Comparison of ENCODE assay signal across 9 mouse cellular contexts in genomic region chr19:6373539-6374400, GRCm38 (mm10). TPM values are rescaled to one million over a fixed set of nuclear protein-coding genes. Genes with fewer than 3 reads are reported as not detected.
DNase-seq lines count a peak whose midpoint lies in the region; ATAC-seq lines count a peak whose summit lies in the region.
"Had no signal": no experiment of that assay in that cellular context is flagged by ENCODE, and none has a peak within 500 bp of the region (broad histone marks: within the 10 kb centered on the region; RNA-seq: fewer than 3 reads in every experiment).

No protein-coding gene starts in this region.

- DNase-seq in CD4-positive, CD25-positive, alpha-beta regulatory T cell, adult 2 months (ENCODE audit: low read depth, low spot score): peak; percentile 89
- peak; percentile 77 to 80 for DNase-seq in adrenal gland, postnatal 4 days (ENCODE audit: low spot score in 2 of 2)
- DNase-seq in kidney, postnatal 4 days: peak; percentile 95 to 96
- peak; percentile 69 to 82 for DNase-seq in lung, adult 18-20 months
- DNase-seq in thymus, postnatal 10 days (ENCODE audit: low spot score in 2 of 2): peak; percentile 73 to 92

- H3K27me3 ChIP-seq in heart, embryonic 16.5 days (ENCODE audit: control insufficient read depth, insufficient read depth, low read length): no peaks in the 10 kb centered on the region
- H3K27me3 ChIP-seq: embryonic facial prominence, embryonic 15.5 days had no signal

- H3K9me3 ChIP-seq in heart, embryonic 16.5 days (replicated peaks; ENCODE audit: control insufficient read depth, low read length): no peaks in the 10 kb centered on the region
- H3K9me3 ChIP-seq: embryonic facial prominence, embryonic 15.5 days had no signal

- WGBS in heart, embryonic 16.5 days: 51% methylated on average over 12 of the region's 12 CpGs

- H3K4me3 ChIP-seq in heart, embryonic 16.5 days (ENCODE audit: low read length): no peak overlapping the region
- H3K4me3 ChIP-seq: embryonic facial prominence, embryonic 15.5 days had no signal

- H3K9ac ChIP-seq in heart, embryonic 16.5 days (ENCODE audit: low read length): no peak overlapping the region
- H3K9ac ChIP-seq: embryonic facial prominence, embryonic 15.5 days had no signal

- peak; percentile 72 for ATAC-seq in erythroblast, adult 5-6 weeks (replicated peaks; ENCODE audit: low FRiP score, poor library complexity, severe bottlenecking)
- ATAC-seq in heart, embryonic 16.5 days (replicated peaks; ENCODE audit: extremely low read depth, insufficient read depth, low FRiP score): peak; percentile 64
- peak; percentile 60 for ATAC-seq in neutrophil, adult 5-6 weeks (ENCODE audit: extremely low read depth, insufficient number of reproducible peaks, low FRiP score, poor library complexity, severe bottlenecking)

- H3K36me3 ChIP-seq in heart, embryonic 16.5 days (ENCODE audit: control insufficient read depth, insufficient read depth): peaks cover 86% of the 10 kb centered on the region

- peak overlapping the region; percentile 57 for H3K27ac ChIP-seq in heart, embryonic 16.5 days (ENCODE audit: low read length)
- H3K27ac ChIP-seq: embryonic facial prominence, embryonic 15.5 days had no signal

- peaks cover 16% of the 10 kb centered on the region for H3K4me1 ChIP-seq in heart, embryonic 16.5 days (ENCODE audit: control insufficient read depth, insufficient read depth, low read length)
- H3K4me1 ChIP-seq: embryonic facial prominence, embryonic 15.5 days had no signal

- no peak overlapping the region for H3K4me2 ChIP-seq in heart, embryonic 16.5 days (ENCODE audit: low read depth, low read length)
- H3K4me2 ChIP-seq: embryonic facial prominence, embryonic 15.5 days had no signal

RNA-seq across cellular contexts. Expression of gene Sf1, which starts 10.3 kb away (rescaled TPM):
- 100 to 1,000 TPM; 270 to 308 TPM for total RNA-seq in adrenal gland, postnatal 4 days (2021)
- total RNA-seq in erythroblast, adult 5-6 weeks (2015; ENCODE audit: low replicate concordance): 71.3 and 72.7 TPM in 2 replicates
- total RNA-seq in erythroblast, adult 5-6 weeks (2017; ENCODE audit: low replicate concordance): 42.1 and 81.4 TPM in 2 replicates
- polyA plus RNA-seq in heart, embryonic 16.5 days (2015; fragmentation: Nextera tagmentation; extraction: Ambion mirVana): 80.2 and 86.7 TPM in 2 replicates
- 370 and 400 TPM in 2 replicates for total RNA-seq in neutrophil, adult 5-6 weeks (2017)

RNA-seq across cellular contexts. Expression of gene Pygm, which starts 10.4 kb away (rescaled TPM):
- 100 to 1,000 TPM in 1 of 2 experiments, 10 to 100 TPM in 1; 81.8 to 113 TPM for total RNA-seq in adrenal gland, postnatal 4 days (2021)
- not detected in 2 replicates for total RNA-seq in erythroblast, adult 5-6 weeks (2015; ENCODE audit: low replicate concordance)
- not detected in 2 replicates for total RNA-seq in erythroblast, adult 5-6 weeks (2017; ENCODE audit: low replicate concordance)
- polyA plus RNA-seq in heart, embryonic 16.5 days (2015; fragmentation: Nextera tagmentation; extraction: Ambion mirVana): 362 and 381 TPM in 2 replicates
- 8.7 and 14.1 TPM in 2 replicates for total RNA-seq in neutrophil, adult 5-6 weeks (2017)

RNA-seq across cellular contexts. Expression of gene Rasgrp2, which starts 25.4 kb away (rescaled TPM):
- total RNA-seq in adrenal gland, postnatal 4 days (2021): 10 to 100 TPM; 48.5 to 55.9 TPM
- total RNA-seq in erythroblast, adult 5-6 weeks (2015; ENCODE audit: low replicate concordance): 55.4 and 90.1 TPM in 2 replicates
- 31.9 and 39.0 TPM in 2 replicates for total RNA-seq in erythroblast, adult 5-6 weeks (2017; ENCODE audit: low replicate concordance)
- polyA plus RNA-seq in heart, embryonic 16.5 days (2015; fragmentation: Nextera tagmentation; extraction: Ambion mirVana): 68.8 and 69.8 TPM in 2 replicates
- total RNA-seq in neutrophil, adult 5-6 weeks (2017): 447 and 491 TPM in 2 replicates

RNA-seq across cellular contexts. Expression of gene Map4k2, which starts 32.8 kb away (rescaled TPM):
- total RNA-seq in adrenal gland, postnatal 4 days (2021): 10 to 100 TPM; 61.1 to 62.0 TPM
- 21.5 and 30.0 TPM in 2 replicates for total RNA-seq in erythroblast, adult 5-6 weeks (2015; ENCODE audit: low replicate concordance)
- 14.5 and 21.1 TPM in 2 replicates for total RNA-seq in erythroblast, adult 5-6 weeks (2017; ENCODE audit: low replicate concordance)
- 17.2 and 18.5 TPM in 2 replicates for polyA plus RNA-seq in heart, embryonic 16.5 days (2015; fragmentation: Nextera tagmentation; extraction: Ambion mirVana)
- total RNA-seq in neutrophil, adult 5-6 weeks (2017): 791 and 881 TPM in 2 replicates

RNA-seq across cellular contexts. Expression of gene Men1, which starts 39.0 kb away (rescaled TPM):
- total RNA-seq in adrenal gland, postnatal 4 days (2021): 10 to 100 TPM; 44.3 to 47.5 TPM
- 6.0 and 7.3 TPM in 2 replicates for total RNA-seq in erythroblast, adult 5-6 weeks (2015; ENCODE audit: low replicate concordance)
- 2.5 and 9.6 TPM in 2 replicates for total RNA-seq in erythroblast, adult 5-6 weeks (2017; ENCODE audit: low replicate concordance)
- polyA plus RNA-seq in heart, embryonic 16.5 days (2015; fragmentation: Nextera tagmentation; extraction: Ambion mirVana): 45.8 and 47.8 TPM in 2 replicates
- total RNA-seq in neutrophil, adult 5-6 weeks (2017): 29.5 and 33.6 TPM in 2 replicates
